Mouse (Mus musculus): ENCODE results near the gene Slc18a2. TPM values are rescaled to one million over a fixed set of nuclear protein-coding genes. Genes with fewer than 3 reads are reported as not detected.

Gene Slc18a2
- polyA plus RNA-seq, 1 experiment from 2014 or later, result 4.6 TPM

DNA sequence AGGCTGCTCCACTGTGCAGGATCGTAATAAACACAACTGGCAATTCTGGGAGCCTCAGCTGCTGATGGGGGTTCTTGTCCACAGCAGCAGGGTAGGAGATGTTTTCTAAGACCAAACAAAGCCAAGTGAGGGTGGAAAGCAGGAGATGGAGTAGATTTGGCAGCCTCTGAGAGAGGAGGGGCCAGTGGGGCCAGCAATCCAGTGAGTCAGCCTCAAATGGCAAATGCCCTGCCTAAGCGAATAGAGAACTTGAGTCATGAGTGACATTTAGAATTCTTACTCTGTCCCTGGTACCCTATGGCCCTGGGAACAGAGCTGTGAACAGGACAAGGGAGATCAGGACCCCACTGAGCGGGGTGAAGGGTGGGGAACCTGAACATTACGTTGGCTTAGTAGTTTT, 12.6 kb upstream of the Slc18a2 start:
- DNase-seq (ENCODE audit: low spot score) (no peak), ATAC-seq (ENCODE audit: low FRiP score, low TSS enrichment) (no peak)
- TF ChIP-seq CTCF (IDR thresholded peaks at IDR 0.05; ENCODE audit: low read depth) (no peak), EP300 (optimal IDR thresholded peaks at IDR 0.05) (no peak)
- Histone ChIP-seq H3K27ac (replicated peaks) (no peak overlapping the region), H3K36me3 (ENCODE audit: control insufficient read depth, insufficient read depth, low read length) (no peaks in the 10 kb centered on the region), H3K9me3 (ENCODE audit: control insufficient read depth, low read length) (no peaks in the 10 kb centered on the region), H3K9ac (ENCODE audit: low read length) (no peak overlapping the region), H3K4me3 (ENCODE audit: low read depth, low read length) (no peak overlapping the region), H3K4me2 (replicated peaks; ENCODE audit: low read depth) (no peak overlapping the region), H3K4me1 (replicated peaks; ENCODE audit: control insufficient read depth, insufficient read depth) (no peaks in the 10 kb centered on the region), H3K27me3 (ENCODE audit: control insufficient read depth, insufficient read depth, low read length) (no peaks in the 10 kb centered on the region)
- 75% methylated on average over 4 of the region's 4 CpGs for WGBS

DNA sequence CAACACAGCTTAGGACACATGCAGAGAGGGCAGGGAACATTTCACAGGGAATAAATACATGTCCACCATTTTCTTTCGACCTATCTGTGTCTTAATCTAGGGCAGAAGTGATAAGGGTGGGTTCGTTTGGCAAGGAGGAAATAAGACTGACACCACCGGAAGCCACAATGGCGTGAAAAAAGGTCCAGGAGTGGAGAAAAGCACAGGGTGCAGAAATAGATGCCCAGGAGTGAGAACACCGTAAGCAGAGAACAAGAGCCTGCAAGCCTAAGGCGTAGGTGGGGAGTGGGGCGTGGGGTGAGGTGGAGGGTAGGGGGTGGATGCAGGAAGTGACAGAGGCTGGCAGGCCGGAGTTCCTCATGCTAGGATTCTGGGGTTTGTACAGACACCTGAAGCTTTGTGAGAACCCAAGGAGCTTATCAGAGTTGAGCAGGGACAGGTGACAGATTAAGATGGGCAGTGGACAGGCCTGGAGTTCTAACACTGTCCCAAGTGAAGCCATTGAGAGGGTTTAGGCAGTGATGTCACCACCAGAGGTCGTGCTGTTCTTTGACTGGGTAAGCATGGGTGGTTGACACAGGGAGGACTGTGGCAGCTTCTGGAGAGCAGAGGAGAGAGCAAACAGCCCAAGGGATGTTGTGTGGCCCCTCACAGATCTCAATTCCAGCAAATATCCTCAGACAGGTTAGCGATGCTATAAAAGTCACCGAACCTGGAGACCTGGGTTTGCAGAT, 12.0 kb upstream of the Slc18a2 start:
- DNase-seq (ENCODE audit: low spot score) (no peak), ATAC-seq (ENCODE audit: low FRiP score, low TSS enrichment) (no peak)
- H3K4me1 ChIP-seq (replicated peaks; ENCODE audit: control insufficient read depth, insufficient read depth), result no peaks in the 10 kb centered on the region
- H3K4me3 ChIP-seq (ENCODE audit: low read depth, low read length), result no peak overlapping the region
- H3K9me3 ChIP-seq (ENCODE audit: control insufficient read depth, low read length), result no peaks in the 10 kb centered on the region
- H3K27ac ChIP-seq (replicated peaks), result no peak overlapping the region
- no peak overlapping the region for H3K4me2 ChIP-seq (replicated peaks; ENCODE audit: low read depth)
- 69% methylated on average over 11 of the region's 11 CpGs for WGBS
- H3K36me3 ChIP-seq (ENCODE audit: control insufficient read depth, insufficient read depth, low read length), result no peaks in the 10 kb centered on the region
- H3K9ac ChIP-seq (ENCODE audit: low read length), result no peak overlapping the region
- H3K27me3 ChIP-seq (ENCODE audit: control insufficient read depth, insufficient read depth, low read length), result no peaks in the 10 kb centered on the region
- TF ChIP-seq CTCF (IDR thresholded peaks at IDR 0.05; ENCODE audit: low read depth) (peak; percentile 30; the same call in 1 of the 2 replicates), EP300 (optimal IDR thresholded peaks at IDR 0.05) (no peak)

DNA sequence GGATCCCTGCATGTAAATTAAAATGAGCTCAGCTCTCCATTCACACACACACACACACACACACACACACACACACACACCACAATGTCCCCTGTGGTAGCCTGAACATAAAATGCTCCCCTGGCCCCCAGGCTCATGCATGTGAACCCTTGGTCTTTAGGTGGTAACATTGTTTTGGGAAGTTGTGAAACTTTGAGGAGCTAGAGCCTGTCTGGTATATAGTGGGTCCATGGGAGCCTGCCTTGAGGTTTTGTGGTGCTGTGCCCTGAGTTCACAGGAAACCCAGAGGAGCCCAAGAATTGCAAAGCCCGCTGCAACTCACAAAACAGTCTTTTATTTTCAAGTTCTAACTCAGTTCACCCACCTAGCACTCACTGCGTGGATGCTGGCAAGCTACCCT, 8.0 kb upstream of the Slc18a2 start:
- Histone ChIP-seq H3K4me2 (replicated peaks; ENCODE audit: low read depth) (no peak overlapping the region), H3K27ac (replicated peaks) (no peak overlapping the region), H3K36me3 (ENCODE audit: control insufficient read depth, insufficient read depth, low read length) (no peaks in the 10 kb centered on the region), H3K9ac (ENCODE audit: low read length) (no peak overlapping the region), H3K4me3 (ENCODE audit: low read depth, low read length) (no peak overlapping the region), H3K9me3 (ENCODE audit: control insufficient read depth, low read length) (no peaks in the 10 kb centered on the region), H3K27me3 (ENCODE audit: control insufficient read depth, insufficient read depth, low read length) (no peaks in the 10 kb centered on the region), H3K4me1 (replicated peaks; ENCODE audit: control insufficient read depth, insufficient read depth) (no peaks in the 10 kb centered on the region)
- ATAC-seq (ENCODE audit: low FRiP score, low TSS enrichment) (no peak), DNase-seq (ENCODE audit: low spot score) (no peak)
- 69% methylated on average over 2 of the region's 2 CpGs for WGBS
- TF ChIP-seq EP300 (optimal IDR thresholded peaks at IDR 0.05), result no peak
- TF ChIP-seq CTCF (IDR thresholded peaks at IDR 0.05; ENCODE audit: low read depth), result no peak

DNA sequence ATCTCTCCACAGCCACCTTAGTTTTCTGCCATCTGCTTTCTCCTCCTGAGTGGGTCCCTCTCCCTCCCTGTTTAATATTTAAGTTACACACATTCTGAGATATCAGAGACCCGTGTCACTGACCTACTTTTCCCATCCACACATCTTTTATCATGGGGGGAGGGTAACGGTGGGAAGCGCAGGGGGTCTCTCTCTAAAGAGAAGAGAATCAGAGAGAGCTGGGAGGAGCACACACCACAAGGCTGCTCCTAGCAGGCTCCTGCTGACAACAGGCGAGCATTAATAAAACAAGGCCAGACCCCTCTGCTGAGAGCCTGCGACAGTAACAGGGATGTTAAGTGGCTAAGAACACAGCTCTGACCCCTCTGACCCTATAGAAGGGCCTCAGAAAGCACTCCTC, 1.1 kb upstream of the Slc18a2 start:
- Histone ChIP-seq H3K36me3 (ENCODE audit: control insufficient read depth, insufficient read depth, low read length) (no peaks in the 10 kb centered on the region), H3K27ac (replicated peaks) (no peak overlapping the region), H3K4me3 (ENCODE audit: low read depth, low read length) (no peak overlapping the region), H3K9me3 (ENCODE audit: control insufficient read depth, low read length) (no peaks in the 10 kb centered on the region), H3K27me3 (ENCODE audit: control insufficient read depth, insufficient read depth, low read length) (no peaks in the 10 kb centered on the region), H3K9ac (ENCODE audit: low read length) (no peak overlapping the region), H3K4me1 (replicated peaks; ENCODE audit: control insufficient read depth, insufficient read depth) (no peaks in the 10 kb centered on the region), H3K4me2 (replicated peaks; ENCODE audit: low read depth) (no peak overlapping the region)
- no peak for ATAC-seq (ENCODE audit: low FRiP score, low TSS enrichment)
- DNase-seq (ENCODE audit: low spot score), result no peak
- TF ChIP-seq EP300 (optimal IDR thresholded peaks at IDR 0.05) (no peak), CTCF (IDR thresholded peaks at IDR 0.05; ENCODE audit: low read depth) (no peak)
- WGBS, result 49% methylated on average over 5 of the region's 5 CpGs

DNA sequence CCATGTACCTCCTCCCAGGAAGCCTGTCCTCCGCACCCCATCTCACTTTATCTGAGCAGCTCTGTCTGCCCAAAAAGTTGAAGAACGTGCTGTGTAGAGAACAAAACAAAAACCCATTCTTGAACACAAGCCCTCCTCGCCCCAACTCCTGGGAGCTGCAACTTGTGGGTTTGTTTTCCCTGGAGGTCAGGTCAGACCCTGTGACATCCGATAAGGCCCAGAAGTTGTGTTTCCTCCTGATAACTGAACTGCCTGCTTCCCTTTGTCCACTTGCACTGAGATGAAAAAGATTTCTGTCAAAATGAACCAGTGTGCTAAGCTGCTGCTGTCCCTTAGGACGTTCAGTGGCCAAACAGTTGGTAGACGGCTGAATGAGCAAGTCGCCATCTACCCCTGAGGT, 908 bp downstream of the Slc18a2 start:
- H3K9ac ChIP-seq (ENCODE audit: low read length), result no peak overlapping the region
- WGBS, result 49% methylated on average over 7 of the region's 7 CpGs
- H3K27me3 ChIP-seq (ENCODE audit: control insufficient read depth, insufficient read depth, low read length), result no peaks in the 10 kb centered on the region
- DNase-seq (ENCODE audit: low spot score) (no peak), ATAC-seq (ENCODE audit: low FRiP score, low TSS enrichment) (no peak)
- H3K27ac ChIP-seq (replicated peaks), result no peak overlapping the region
- no peak for TF ChIP-seq CTCF (IDR thresholded peaks at IDR 0.05; ENCODE audit: low read depth)
- TF ChIP-seq EP300 (optimal IDR thresholded peaks at IDR 0.05), result no peak
- no peaks in the 10 kb centered on the region for H3K9me3 ChIP-seq (ENCODE audit: control insufficient read depth, low read length)
- H3K36me3 ChIP-seq (ENCODE audit: control insufficient read depth, insufficient read depth, low read length), result no peaks in the 10 kb centered on the region
- no peak overlapping the region; the same call in 1 of the 2 replicates for H3K4me2 ChIP-seq (replicated peaks; ENCODE audit: low read depth)
- H3K4me1 ChIP-seq (replicated peaks; ENCODE audit: control insufficient read depth, insufficient read depth), result no peaks in the 10 kb centered on the region
- H3K4me3 ChIP-seq (ENCODE audit: low read depth, low read length), result peak overlapping the region; percentile 27; the same call in 1 of the 2 replicates

DNA sequence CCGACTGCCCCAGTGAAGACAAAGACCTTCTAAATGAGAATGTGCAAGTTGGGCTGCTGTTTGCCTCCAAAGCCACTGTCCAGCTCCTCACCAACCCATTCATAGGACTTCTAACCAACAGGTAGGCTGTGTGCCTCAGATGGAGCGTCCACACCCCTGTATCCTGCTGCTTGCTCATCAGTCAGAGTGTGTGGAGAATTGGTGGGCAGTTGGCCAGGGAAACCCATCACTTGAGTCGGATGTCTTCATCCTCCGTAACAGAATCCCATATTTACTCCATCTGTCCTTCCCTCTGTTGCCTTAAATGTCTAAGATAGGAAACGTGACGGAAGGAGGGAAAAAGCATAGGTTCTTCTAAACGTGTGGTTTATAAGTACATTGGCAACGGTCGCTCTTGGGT, 2.5 kb downstream of the Slc18a2 start:
- TF ChIP-seq CTCF (IDR thresholded peaks at IDR 0.05; ENCODE audit: low read depth) (no peak), EP300 (optimal IDR thresholded peaks at IDR 0.05) (no peak)
- DNase-seq (ENCODE audit: low spot score) (no peak), ATAC-seq (ENCODE audit: low FRiP score, low TSS enrichment) (no peak)
- Histone ChIP-seq H3K36me3 (ENCODE audit: control insufficient read depth, insufficient read depth, low read length) (no peaks in the 10 kb centered on the region), H3K9me3 (ENCODE audit: control insufficient read depth, low read length) (no peaks in the 10 kb centered on the region), H3K4me1 (replicated peaks; ENCODE audit: control insufficient read depth, insufficient read depth) (no peaks in the 10 kb centered on the region), H3K9ac (ENCODE audit: low read length) (no peak overlapping the region), H3K4me3 (ENCODE audit: low read depth, low read length) (no peak overlapping the region), H3K27ac (replicated peaks) (no peak overlapping the region), H3K4me2 (replicated peaks; ENCODE audit: low read depth) (no peak overlapping the region), H3K27me3 (ENCODE audit: control insufficient read depth, insufficient read depth, low read length) (no peaks in the 10 kb centered on the region)
- WGBS, result 84% methylated on average over 9 of the region's 9 CpGs
